Mouse (Mus musculus) forebrain, postnatal 0 days (tissue): ENCODE measurements around the gene Nfkb1. TPM values are rescaled to one million over a fixed set of nuclear protein-coding genes. Genes with fewer than 3 reads are reported as not detected.

Experiments
- ATAC-seq: fragments of 200-750 bp; cut with Nextera tagmentation; 2 replicates; pipeline ENCODE4 v1.8.0; 2017; ENCODE audit warnings: mild to moderate bottlenecking, moderate library complexity
- DNase-seq: peaks from one replicate; pipeline ENCODE4 v3.0.0-alpha.2; 2015
- H3K27ac ChIP-seq: fragments of 300-500 bp; sonication (generic); 2 replicates; pipeline ENCODE4 v1.5.1; 2014; ENCODE audit warnings: low read depth, mild to moderate bottlenecking, antibody characterized with exemption, low read length, moderate library complexity, mixed read lengths
- H3K27me3 ChIP-seq: fragments of 300-500 bp; sonication (generic); 2 replicates; pipeline ENCODE4 v1.6.1; 2014; ENCODE audit warnings: mild to moderate bottlenecking, low read length, mixed read lengths; ENCODE audit not compliant: insufficient read depth
- H3K36me3 ChIP-seq: fragments of 300-500 bp; sonication (generic); 2 replicates; pipeline ENCODE4 v1.6.1; 2014; ENCODE audit warnings: mild to moderate bottlenecking, moderate library complexity; ENCODE audit not compliant: insufficient read depth
- H3K4me1 ChIP-seq: fragments of 300-500 bp; sonication (generic); 2 replicates; pipeline ENCODE4 v1.6.1; 2014; ENCODE audit warnings: antibody characterized with exemption; ENCODE audit not compliant: insufficient read depth
- H3K4me2 ChIP-seq: fragments of 300-500 bp; sonication (generic); 2 replicates; pipeline ENCODE4 v1.6.1; 2014; ENCODE audit warnings: low read depth, mild to moderate bottlenecking, moderate library complexity
- H3K4me3 ChIP-seq: fragments of 300-500 bp; sonication (generic); 2 replicates; pipeline ENCODE4 v1.5.1; 2014; ENCODE audit warnings: low read depth, low read length, mixed read lengths
- H3K9ac ChIP-seq: fragments of 300-500 bp; sonication (generic); 2 replicates; pipeline ENCODE4 v1.6.1; 2014; ENCODE audit warnings: mild to moderate bottlenecking
- H3K9me3 ChIP-seq: fragments of 300-500 bp; sonication (generic); 2 replicates; pipeline ENCODE4 v1.6.1; 2016; ENCODE audit warnings: low read length
- CTCF ChIP-seq: sonication (generic); IDR thresholded peaks from 2 replicates; pipeline ENCODE4 v1.5.1; 2016; ENCODE audit warnings: antibody characterized with exemption, control low read depth, low read depth
- WGBS: fragments of 180-500 bp; shearing (Covaris S2); extraction: QIAGEN DNeasy Blood & Tissue Kit; methylation state at CpG from one replicate; pipeline ENCODE4 v1.1.7; 2014; 5-methylcytosine and 5-hydroxymethylcytosine counted together
- polyA plus RNA-seq: library from polyadenylated mRNA; unstranded; fragments of >200 nt; fragmentation: Nextera tagmentation; extraction: Ambion mirVana; gene quantifications from 2 replicates; pipeline ENCODE4 v1.2.1, GENCODE M21; 2015
- total RNA-seq: library from RNA; depleted of rRNA; stranded (reverse); fragments of >200 nt; gene quantifications from 2 replicates; pipeline ENCODE4 v1.2.3, GENCODE M21; 2014

Nfkb1 gene
- total and polyA plus RNA-seq, 2 experiments from 2014 or later, result 4.4 to 22.5 TPM

DNA sequence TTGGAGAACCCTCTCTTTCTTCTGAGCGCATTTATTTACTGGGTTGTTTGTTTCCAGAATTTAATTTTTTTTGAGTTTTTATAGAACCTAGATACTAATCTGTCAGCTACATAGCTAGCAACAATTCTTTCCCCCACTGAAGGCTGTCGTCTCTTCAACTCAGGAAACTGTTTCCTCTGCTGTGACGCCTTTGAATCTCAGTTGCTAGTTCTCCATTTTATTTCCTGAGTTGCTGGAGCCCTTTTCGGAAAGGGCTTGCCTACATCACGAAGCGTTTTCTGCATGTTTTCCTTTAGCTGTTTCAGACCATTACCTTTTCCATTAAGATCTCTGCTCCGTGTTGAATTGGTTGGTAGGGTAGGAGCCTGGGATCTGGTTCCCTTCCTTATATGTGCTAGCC is 74.6 kb downstream of the Nfkb1 start:
- Histone ChIP-seq H3K9ac (no peak overlapping the region), H3K27ac (no peak overlapping the region), H3K4me3 (no peak overlapping the region), H3K27me3 (no peaks in the 10 kb centered on the region), H3K9me3 (no peaks in the 10 kb centered on the region), H3K4me2 (no peak overlapping the region), H3K36me3 (peaks cover 34% of the 10 kb centered on the region), H3K4me1 (no peaks in the 10 kb centered on the region)
- no peak for TF ChIP-seq CTCF
- no peak for ATAC-seq
- no peak for DNase-seq
- WGBS, result 92% methylated on average over 7 of the region's 7 CpGs

DNA sequence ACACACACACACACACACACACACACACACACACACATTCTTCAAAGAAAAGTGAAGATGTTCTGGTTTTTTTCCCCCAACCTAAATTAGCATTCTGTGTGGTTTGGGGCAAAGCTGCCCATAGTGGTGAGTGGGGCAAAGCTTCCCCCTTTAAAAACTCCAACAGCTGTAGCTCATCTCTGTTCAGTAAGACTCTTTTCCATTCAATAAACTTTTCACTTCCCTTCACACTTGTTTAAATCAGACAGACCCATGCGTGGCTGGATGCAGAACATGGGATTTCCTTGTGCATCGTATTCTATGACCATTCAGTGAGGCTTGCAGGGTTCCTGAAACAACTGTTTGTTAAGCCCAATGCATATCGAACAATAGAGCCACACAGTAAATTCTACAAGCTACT is 77.0 kb downstream of the Nfkb1 start:
- H3K27me3 ChIP-seq, result no peaks in the 10 kb centered on the region
- TF ChIP-seq CTCF, result no peak
- H3K9me3 ChIP-seq, result no peaks in the 10 kb centered on the region
- DNase-seq (no peak), ATAC-seq (no peak)
- no peak overlapping the region for H3K27ac ChIP-seq
- peaks cover 42% of the 10 kb centered on the region for H3K36me3 ChIP-seq
- no peak overlapping the region for H3K4me3 ChIP-seq
- H3K4me1 ChIP-seq, result no peaks in the 10 kb centered on the region
- H3K9ac ChIP-seq, result no peak overlapping the region
- no peak overlapping the region for H3K4me2 ChIP-seq
- 77% methylated on average over 3 of the region's 3 CpGs for WGBS

DNA sequence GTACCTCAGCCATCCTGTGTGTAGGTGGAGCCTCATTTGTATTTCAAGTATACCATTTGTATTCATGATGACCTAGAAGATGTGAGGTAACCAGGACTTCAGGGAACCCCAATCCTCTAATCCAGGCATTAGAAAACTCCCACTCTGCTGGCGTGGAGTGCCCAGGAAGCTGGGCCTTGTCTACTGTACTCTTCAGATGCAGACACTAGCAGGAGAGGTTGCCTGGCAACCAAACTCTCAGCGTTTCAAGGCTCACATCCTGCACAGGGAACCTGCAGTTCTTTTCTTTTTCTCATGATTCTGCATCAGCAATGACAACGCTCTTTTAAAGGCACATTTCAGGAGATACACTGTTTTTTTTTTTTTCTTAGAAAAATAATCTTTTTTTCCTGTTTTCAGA is 81.1 kb downstream of the Nfkb1 start:
- Histone ChIP-seq H3K4me2 (no peak overlapping the region), H3K36me3 (peaks cover 18% of the 10 kb centered on the region; the same call in 1 of the 2 replicates), H3K4me1 (no peaks in the 10 kb centered on the region), H3K27ac (peak overlapping the region; percentile 62), H3K27me3 (no peaks in the 10 kb centered on the region), H3K9me3 (no peaks in the 10 kb centered on the region), H3K9ac (no peak overlapping the region; the same call in 1 of the 2 replicates), H3K4me3 (no peak overlapping the region)
- WGBS, result 27% methylated on average over 3 of the region's 3 CpGs
- DNase-seq, result peak; percentile 70
- peak; percentile 96 for ATAC-seq
- TF ChIP-seq CTCF, result no peak

DNA sequence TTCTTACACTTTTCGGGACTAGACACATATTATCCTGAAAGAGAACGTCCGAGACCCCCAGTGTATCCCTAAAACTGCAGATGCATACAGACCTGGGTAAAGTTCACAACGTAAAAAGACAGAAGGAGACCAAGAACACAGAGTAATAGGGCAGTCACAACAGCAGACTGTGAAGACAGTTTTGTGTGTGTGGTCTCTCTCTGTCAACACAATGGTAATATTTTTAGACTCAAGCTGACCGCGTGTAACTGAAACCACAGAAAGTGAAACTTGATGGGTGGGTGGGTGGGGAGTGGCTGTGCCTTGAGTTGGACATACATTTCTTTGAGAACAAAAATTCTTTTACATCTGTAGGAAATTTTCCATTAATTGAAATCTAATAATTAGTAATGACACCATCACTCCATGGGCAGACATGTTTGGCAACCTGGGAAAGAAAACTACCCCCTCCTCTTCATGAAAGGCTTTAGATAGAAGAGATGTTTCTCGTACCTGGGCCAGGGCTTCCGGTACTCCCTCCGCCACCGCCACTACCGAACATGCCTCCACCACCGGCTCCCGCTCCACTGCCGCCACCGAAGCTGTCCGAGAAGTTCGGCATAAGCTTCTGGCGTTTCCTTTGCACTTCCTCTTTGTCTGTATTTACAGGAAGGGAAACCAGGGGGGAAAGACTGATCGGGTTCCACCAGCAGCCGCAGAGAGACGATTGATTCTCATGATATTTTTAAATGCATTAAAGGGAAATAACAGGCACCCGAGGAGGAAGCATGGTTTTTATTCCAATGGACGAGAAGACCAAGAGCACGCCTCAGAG is 83.5 kb downstream of the Nfkb1 start:
- Histone ChIP-seq H3K9ac (no peak overlapping the region), H3K27me3 (no peaks in the 10 kb centered on the region), H3K4me3 (no peak overlapping the region), H3K4me1 (no peaks in the 10 kb centered on the region), H3K36me3 (peaks cover 27% of the 10 kb centered on the region), H3K27ac (no peak overlapping the region), H3K9me3 (no peaks in the 10 kb centered on the region), H3K4me2 (no peak overlapping the region)
- ATAC-seq (no peak), DNase-seq (no peak)
- no peak for TF ChIP-seq CTCF
- 90% methylated on average over 24 of the region's 24 CpGs for WGBS

DNA sequence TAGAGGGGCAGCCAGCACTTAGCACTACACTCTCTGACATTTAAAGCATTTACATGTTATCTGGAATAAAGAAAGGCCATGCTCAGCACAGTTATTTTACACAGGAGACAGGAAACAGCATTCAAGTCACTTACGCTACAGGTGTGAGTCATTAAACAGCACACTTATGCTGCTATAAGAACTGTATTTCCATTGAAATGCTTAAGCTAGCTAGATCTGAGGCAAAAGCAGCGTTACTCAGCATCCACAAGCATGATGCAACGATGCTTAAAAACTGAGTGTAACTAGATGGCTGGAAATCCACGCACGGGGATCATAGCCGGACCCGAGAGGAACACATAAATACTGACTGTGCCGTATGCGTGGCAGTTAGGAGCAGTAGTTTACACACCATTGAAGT is 84.3 kb downstream of the Nfkb1 start:
- no peak for TF ChIP-seq CTCF
- DNase-seq (no peak), ATAC-seq (no peak)
- Histone ChIP-seq H3K27me3 (no peaks in the 10 kb centered on the region), H3K4me1 (no peaks in the 10 kb centered on the region), H3K36me3 (peaks cover 22% of the 10 kb centered on the region), H3K9me3 (no peaks in the 10 kb centered on the region), H3K9ac (no peak overlapping the region), H3K27ac (no peak overlapping the region), H3K4me3 (no peak overlapping the region), H3K4me2 (no peak overlapping the region)
- WGBS, result 90% methylated on average over 9 of the region's 9 CpGs

DNA sequence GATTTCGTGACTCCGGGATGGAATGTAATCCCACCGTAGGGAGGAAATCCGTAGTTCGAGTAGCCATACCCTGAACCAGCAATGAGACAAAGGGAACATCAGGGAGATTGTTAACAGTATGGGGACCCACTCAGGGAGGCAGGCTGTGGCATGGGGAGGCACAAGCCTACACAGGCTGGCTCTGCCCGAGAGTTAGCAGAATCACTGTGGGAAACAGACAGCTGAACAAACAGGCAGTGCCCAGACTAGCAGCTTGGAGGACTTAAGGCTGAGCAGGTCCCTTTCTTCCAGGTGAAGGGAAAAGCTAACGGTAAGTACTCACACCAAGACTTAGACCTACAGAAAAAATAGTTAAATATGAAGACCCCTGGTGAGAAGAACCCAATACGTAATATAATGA is 84.8 kb downstream of the Nfkb1 start:
- DNase-seq, result no peak
- H3K36me3 ChIP-seq, result peaks cover 22% of the 10 kb centered on the region
- no peak overlapping the region for H3K4me2 ChIP-seq
- H3K27me3 ChIP-seq, result no peaks in the 10 kb centered on the region
- 93% methylated on average over 8 of the region's 8 CpGs for WGBS
- no peak overlapping the region for H3K4me3 ChIP-seq
- no peak overlapping the region for H3K9ac ChIP-seq
- no peaks in the 10 kb centered on the region for H3K4me1 ChIP-seq
- no peak overlapping the region for H3K27ac ChIP-seq
- no peak for TF ChIP-seq CTCF
- H3K9me3 ChIP-seq, result no peaks in the 10 kb centered on the region
- ATAC-seq, result no peak

DNA sequence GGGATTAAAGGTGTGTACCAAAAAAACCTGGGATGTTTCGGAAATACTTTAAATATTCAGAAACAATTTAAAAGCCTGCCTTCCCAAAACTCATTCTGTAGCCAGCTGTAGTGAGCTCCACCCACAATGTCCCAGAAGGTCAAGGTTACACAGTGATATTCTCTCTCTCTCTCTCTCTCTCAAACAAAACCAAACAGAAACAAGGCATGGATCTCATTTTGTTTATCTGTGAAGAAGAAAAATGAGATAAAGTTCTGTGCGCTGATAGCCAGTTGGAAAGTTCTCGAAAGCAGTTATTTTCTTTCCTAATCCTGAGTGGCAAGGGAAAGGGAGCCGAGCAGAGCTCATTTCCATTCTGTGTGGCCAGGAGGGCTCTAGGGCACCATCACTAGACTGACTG is 85.9 kb downstream of the Nfkb1 start:
- DNase-seq (no peak), ATAC-seq (no peak)
- no peak overlapping the region for H3K4me3 ChIP-seq
- H3K27me3 ChIP-seq, result no peaks in the 10 kb centered on the region
- H3K9ac ChIP-seq, result no peak overlapping the region
- no peaks in the 10 kb centered on the region for H3K4me1 ChIP-seq
- no peaks in the 10 kb centered on the region for H3K9me3 ChIP-seq
- H3K4me2 ChIP-seq, result no peak overlapping the region
- WGBS, result 86% methylated on average over 4 of the region's 4 CpGs
- H3K27ac ChIP-seq, result no peak overlapping the region
- peaks cover 15% of the 10 kb centered on the region for H3K36me3 ChIP-seq
- TF ChIP-seq CTCF, result no peak
